Mouse (Mus musculus): ENCODE data around the gene Itga11. TPM values are rescaled to one million over a fixed set of nuclear protein-coding genes. Genes with fewer than 3 reads are reported as not detected.

Gene Itga11
- polyA plus RNA-seq, 1 experiment from 2014 or later = 3.0 TPM

Other genes starting within 250 kb of the Itga11 start
- gene Coro2b, start 140.8 kb upstream of the Itga11 start, polyA plus RNA-seq (2014; fragmentation: Nextera tagmentation; extraction: Ambion mirVana) = 23.7 and 24.5 TPM in 2 replicates
- gene Fem1b, start 134.1 kb downstream of the Itga11 start, polyA plus RNA-seq (2014; fragmentation: Nextera tagmentation; extraction: Ambion mirVana) = 57.2 and 59.3 TPM in 2 replicates
- gene Cln6, start 161.0 kb downstream of the Itga11 start, polyA plus RNA-seq (2014; fragmentation: Nextera tagmentation; extraction: Ambion mirVana) = 10.2 and 10.4 TPM in 2 replicates
- gene Calml4, start 180.3 kb downstream of the Itga11 start, polyA plus RNA-seq (2014; fragmentation: Nextera tagmentation; extraction: Ambion mirVana) = 1.4 and 1.8 TPM in 2 replicates

All from neural tube, embryonic 11.5 days (tissue).